Mouse (Mus musculus) heart, postnatal 36 days (tissue): ENCODE results near the gene Ndufa8. TPM values are rescaled to one million over a fixed set of nuclear protein-coding genes. Genes with fewer than 3 reads are reported as not detected.

Source experiments
- DNase-seq, 2 experiments: peaks; one replicate each; pipeline ENCODE4 v3.0.0; 2021 to 2022
- intact Hi-C: fragments of 180-260 bp; cut with DNase I; formaldehyde crosslinking; loops from one replicate; pipeline ENCODE4 v1.15.1; 2025
- total RNA-seq, 2 experiments: library from RNA; stranded (reverse); gene quantifications; 2 replicates each; pipeline ENCODE4 v1.2.3; 2021

Ndufa8 gene
- total RNA-seq = 100 to 1,000 TPM; 662 to 685 TPM

DNA sequence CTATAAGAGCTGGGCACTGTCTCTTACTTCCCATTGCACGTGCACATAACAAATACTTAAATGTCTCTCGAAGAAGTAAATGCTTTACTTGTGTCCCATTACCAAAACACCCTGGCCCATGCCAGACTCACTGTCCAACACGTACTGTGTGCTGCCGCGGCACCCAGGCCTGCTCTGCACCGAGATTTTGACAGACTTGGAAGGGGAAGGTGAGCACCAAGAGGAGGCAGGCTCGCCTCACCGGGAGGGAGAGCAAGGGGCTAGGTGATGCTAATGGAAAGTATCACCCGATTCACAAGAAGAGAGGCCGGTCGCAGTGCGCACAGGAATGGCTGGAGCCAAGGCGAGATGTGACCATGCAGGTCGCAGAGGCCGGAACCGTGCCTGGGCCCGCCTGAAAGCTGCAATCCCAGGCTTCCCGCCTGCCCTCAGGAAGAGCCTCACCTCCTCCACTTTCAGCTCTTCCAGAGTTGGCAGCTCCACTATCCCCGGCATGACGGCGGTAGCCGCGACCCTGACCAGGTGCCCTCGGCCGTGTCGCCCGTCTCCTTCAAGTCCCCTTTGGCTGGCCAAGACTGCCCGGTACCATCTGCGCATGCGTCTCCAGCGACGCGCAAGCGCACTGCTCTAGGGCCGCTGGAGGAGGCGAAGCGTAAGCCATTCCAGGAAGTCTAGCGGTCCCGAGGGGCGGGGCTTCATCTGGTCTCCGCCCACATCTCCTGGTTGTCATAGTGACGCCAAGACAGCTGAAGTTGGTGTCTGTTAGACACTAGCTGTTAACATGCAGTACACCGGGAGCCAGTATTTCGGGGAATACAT lies at the start of gene Ndufa8, which contains the start of gene Morn5:
Ndufa8 (minus strand) TSS at position 659 of the 819 bp plus-strand sequence.
Morn5 (plus strand) TSS at position 711 of the 819 bp plus-strand sequence.
- DNase-seq = peak; percentile 99
- intact Hi-C loops = loop anchor here (5.0 kb wide), 1 partner anchor 88 kb away; the partner anchor contains the start of genes Mrrf and Rbm18

DNA sequence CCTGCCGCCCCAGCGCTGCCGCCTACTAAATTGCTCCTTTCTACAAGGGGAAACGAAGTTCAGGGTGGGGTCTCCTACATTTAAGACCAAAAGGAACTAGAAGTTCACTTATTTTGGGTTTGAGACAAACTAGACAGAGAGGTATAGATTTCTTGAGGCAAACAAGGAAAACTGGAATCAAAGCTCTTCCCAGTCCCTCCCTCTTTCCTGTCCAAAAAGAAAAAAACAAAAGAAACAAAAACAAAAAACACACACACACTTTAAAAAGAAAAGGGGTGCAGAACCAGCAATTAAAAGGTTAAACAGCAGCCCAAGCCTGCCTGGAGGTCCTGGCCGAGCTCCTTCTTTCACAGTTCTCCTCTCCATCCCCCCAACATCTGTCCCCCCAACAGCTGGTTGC lies 48.8 kb upstream of the Ndufa8 start:
- intact Hi-C loops = no loop called here
- DNase-seq = no peak

DNA sequence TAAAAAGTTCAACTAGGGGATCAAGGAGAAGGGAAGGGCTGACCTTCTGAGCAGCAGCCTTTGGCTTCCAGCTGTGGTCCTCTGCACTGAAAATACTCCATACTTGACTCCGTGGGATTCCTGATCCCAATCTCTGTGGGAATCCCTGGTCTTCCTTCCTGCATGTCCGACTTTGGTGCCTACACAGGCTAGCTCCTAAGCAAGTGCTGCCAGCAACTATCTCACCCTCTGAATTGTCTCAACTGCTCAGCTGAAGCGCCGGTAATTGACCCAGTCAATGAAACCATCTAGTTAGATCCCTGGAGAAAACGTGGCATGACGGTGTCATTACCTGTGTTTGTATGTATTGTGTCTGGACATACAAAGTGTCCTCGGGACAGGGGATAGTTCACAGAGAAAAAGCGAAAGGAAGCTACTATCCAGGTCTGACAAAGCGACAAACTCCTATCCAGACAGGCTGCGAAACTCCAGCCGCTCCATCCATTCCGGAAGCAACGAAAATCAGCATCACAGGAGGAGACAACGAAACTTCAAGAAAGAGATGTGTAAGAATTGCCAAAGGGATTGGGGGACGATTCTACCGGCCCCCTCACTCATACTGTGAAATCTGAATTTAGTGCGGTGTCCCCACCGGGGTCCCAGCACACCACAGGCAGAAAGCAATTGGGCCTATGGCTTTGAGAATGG lies 48.1 kb upstream of the Ndufa8 start:
- DNase-seq = no peak
- intact Hi-C loops = no loop called here

DNA sequence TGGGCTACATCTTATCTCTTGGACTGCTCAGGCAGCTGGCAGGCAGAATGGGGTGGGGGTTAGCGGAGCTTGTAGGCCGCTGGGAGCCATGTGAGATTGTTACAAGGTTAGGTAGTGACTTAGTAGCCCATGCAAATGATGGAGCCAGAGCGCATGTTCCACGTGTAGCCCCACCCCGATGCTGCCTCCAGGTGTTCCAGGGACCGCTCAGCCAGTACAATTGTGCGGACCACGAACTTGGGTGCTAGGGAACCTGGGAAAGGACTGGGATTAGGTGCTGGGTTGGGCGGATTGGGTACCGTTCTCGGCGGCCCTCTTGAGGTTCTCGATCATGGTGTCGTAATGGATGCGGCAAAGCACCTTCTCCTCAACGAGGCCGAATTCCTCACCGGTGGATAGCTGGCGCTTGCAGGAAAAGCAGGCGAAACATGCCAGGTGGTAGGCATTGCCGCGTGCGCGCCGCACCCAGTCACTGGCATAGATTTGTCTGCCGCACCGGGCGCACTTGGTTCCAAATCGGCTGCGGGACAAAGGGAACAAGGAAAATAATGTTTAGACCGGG lies 44.8 kb upstream of the Ndufa8 start:
- intact Hi-C loops = no loop called here
- DNase-seq = no peak

DNA sequence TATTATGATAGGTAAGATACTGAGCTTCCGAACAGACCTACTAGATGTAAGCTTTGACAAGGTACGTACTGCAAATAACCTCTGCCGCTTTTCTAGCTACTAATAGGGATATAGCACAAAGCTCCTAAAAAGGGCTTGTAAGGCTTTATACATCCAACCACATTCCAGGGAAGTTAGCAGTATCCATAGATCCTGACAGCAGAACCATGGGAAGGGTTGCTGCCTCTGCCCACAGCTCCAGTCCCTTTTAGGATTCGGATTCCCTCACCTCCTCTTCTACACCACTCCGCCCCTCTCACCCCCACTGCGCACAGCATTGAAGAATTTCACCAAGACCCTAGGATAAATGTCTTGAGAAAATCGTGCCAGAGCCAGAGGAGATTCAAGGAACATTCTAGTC lies 44.1 kb upstream of the Ndufa8 start:
- no peak for DNase-seq
- intact Hi-C loops = no loop called here

DNA sequence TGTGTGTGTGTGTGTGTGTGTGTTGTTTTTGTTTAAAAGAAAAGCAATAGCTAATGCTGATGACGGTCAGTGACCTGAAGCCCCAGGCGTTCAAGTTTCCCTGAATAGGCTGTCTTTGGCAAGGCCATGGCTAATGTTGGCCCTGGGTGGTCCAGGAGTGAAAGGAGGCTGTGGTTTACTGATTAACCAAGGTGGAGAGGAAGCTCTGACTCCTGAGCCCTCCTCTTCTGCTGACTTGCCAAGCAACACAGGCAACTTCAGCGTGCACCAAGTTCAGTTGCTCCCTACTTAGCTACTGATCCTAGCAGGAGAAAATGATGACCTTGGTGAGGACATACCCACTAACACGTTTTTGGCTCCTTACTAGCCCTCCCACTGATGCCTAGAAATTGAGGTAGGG lies 43.5 kb upstream of the Ndufa8 start:
- intact Hi-C loops = no loop called here

DNA sequence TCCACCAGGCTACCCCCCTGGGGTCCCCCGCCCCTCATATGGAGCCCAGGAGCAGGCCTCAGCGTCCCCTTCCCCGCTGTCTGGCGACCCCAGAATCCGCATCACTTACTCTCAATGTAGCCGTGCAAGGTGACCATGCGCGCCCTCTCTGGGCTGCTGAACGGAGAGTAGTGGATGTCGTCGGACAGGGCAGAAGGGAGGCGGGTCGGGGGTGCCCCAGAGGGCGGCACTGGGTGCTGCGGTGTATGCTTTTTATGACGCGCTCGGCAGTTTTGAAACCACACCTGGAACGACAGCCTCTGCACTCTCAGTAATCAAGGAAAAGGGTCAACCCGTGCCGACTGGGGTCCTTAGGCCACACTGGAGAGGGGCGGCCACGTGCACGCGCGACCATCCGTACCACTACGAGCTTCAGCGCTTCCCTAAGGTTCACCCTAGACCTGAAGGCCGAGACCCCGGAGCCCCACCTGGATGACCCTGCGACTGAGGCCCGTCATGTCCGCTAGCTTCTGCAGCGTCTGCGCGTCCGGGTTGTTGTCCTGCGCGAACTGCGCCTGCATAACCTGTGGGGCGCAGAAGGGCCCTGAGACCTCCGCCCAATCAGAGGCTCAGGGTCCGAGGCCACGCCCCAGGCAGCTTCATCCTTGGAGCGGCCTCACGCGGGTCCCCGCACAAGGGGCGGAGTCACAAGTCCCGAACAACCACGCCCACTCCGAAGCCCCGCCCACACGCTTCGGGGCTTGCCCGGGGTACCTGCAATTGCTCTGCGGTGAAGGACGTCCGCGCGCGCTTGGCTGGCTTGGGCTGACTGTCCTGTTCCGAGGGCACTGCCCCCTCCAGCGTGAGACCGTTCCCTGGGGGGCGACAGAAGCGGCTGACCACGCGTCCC lies 41.9 kb upstream of the Ndufa8 start:
- peak; percentile 31 to 33 for DNase-seq
- intact Hi-C loops = no loop called here

More for the DNA sequence above, 43.5 kb upstream of the Ndufa8 start:
- no peak for DNase-seq

DNA sequence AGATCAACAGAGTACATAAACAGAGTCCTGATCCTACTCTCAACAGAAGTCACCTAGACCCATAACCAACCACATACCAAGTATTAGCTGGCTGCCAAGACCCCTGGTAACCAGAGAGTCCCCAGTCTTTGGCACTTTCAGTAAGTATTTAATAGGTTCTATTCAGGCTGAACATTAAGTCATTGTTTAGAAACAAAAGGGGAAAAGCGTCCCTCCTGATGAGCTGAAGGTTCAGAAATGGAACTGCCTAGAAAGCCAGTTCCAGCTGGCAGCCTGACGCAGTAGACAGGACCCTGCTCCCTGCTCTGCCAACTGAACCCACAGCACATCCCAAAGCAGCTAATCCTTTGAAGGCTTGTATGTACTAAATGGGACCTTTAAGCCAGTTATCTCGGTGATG lies 40.0 kb upstream of the Ndufa8 start:
- DNase-seq = no peak
- intact Hi-C loops = no loop called here

DNA sequence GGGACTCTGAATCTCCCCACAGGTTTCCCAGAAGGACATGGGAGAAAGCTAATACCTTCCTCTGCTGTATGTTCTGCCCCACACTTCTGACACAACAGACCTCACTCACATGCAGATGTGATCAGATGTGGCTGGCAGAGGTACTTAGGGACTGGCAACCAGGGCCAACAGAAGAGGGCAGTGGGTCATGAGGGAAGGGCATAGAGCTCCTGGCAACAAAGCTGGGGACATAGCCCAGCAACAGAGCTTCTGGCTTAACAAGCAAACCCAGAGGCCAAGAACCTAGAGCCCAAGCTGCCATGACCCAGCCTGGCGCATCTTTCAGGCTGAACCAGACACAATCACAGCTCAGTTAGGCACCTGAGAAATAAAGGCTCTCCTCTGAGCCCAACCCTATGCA lies 35.8 kb upstream of the Ndufa8 start:
- intact Hi-C loops = no loop called here
- no peak for DNase-seq

DNA sequence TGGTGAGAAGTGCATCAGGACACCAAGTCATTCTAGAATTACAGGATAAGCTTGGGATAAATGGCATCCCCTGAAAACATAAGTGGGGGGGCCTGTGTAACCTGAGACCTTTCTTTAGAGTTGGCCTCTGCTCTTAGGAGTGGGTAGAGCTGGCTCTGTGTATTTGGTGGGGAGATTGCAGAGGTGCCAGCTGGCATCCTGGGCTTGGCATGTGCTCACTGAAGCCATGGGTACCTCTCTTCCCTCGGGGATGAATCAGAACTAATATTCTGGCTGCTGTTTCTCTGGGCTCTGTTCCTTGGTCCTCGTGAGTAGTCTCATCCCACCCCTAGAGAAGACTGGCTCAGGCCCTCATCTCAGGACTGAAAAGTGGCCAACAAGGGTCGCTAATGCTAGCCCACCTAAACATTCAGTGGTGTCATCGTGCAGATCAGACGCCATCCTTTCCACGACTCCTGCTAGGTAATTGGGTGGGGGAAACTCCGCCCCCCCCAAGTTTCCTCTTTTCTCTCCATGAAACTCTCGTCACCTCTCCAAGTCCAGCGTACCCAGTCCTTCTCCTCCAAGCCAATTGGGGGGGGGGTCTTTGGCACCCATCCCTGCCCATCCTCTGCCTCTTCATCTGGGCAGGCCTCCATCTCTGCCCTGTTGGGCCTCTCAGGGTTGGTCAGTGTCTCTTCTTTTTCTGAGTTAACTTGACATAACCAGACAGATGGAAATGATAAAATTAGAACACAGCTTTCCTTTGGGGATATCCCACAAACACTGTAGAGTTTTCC lies 33.8 kb upstream of the Ndufa8 start:
- no peak for DNase-seq
- intact Hi-C loops = no loop called here

DNA sequence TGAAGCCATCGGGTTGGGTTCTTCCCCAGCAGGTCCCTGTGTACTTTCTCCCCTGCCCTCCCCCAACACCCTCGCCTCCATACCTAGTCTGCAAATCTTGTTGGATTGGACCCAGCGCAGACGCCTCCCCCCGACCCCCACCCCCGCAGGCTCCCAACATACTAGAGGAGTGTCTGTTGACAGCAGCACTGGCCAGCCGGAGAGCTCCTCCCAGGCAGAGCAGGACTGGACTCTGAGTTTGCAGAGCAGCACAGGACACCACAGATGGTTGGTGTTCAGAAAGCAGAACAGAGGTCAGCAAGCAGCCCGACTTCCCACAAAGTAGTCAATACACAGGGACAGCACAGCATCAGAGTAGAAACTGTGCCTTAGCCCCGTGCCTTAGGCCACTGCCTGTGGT lies 32.2 kb upstream of the Ndufa8 start:
- intact Hi-C loops = no loop called here
- DNase-seq = no peak

DNA sequence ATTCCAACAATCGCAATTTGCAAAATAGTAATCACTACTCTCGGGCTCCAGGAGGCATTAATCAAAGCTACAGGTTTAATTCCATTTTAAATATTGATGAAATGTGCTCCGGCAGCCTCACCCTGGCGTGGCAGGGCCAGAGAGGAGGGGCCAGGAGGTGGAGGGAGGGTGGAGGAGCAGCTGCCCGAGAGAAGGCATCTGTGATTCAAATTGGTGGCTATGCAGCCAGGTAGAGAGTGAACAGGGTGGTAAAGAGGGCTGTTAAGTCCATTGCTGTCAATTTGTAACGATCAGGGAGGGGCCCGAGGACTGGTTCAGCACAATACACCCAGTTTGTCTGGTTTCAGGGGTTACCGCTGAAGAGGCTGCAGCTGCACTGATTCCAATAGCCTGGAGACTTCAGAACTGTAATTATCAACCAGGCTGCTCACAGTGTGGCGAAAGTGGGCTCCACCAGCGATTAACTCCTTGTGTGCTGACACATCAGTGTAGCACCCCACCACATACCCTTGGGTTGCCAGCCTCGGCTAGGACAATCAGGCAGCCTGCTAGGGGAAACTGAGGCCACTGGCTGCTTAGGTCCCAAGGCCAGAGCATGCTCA lies 28.1 kb upstream of the Ndufa8 start:
- DNase-seq = no peak
- intact Hi-C loops = no loop called here

DNA sequence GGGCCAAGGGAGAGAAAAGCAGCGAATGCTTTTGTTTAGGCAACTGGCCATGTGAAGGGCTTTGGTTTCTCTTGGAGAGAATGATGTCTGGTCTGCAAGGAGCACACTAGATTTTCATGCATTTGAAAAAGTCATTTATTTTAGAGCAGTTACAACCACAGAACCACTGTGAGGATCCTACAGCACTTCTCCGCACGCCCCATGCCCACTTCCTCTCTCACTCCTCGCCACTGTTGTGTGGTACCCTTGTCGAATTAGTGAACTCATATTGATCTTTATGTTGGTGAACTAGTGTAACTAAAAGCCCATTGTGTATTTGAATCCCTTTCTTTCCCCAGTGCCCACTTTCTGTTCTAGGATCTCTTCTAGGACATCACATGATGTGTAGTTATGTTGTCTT lies 26.0 kb upstream of the Ndufa8 start:
- DNase-seq = no peak
- intact Hi-C loops = no loop called here

DNA sequence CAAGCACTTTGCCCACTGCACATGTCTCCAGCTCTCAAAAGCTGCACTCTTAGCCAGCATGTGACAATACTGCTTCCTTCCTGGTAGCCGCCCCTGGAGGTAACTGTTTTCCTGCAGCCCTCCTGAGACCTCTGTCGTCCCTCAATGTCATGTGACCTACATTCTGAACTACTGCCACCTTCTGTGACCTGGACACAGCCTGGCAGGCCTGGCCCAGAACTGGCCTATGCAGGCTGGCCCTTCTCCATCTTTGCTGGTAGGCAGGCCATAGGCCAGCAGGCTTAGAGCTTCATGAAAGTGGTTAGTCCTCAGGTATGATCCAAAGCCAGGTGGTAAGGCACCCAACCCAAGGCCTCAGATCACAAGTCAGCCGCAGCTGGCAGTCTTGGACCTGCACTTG lies 24.6 kb upstream of the Ndufa8 start:
- DNase-seq = no peak
- intact Hi-C loops = no loop called here

DNA sequence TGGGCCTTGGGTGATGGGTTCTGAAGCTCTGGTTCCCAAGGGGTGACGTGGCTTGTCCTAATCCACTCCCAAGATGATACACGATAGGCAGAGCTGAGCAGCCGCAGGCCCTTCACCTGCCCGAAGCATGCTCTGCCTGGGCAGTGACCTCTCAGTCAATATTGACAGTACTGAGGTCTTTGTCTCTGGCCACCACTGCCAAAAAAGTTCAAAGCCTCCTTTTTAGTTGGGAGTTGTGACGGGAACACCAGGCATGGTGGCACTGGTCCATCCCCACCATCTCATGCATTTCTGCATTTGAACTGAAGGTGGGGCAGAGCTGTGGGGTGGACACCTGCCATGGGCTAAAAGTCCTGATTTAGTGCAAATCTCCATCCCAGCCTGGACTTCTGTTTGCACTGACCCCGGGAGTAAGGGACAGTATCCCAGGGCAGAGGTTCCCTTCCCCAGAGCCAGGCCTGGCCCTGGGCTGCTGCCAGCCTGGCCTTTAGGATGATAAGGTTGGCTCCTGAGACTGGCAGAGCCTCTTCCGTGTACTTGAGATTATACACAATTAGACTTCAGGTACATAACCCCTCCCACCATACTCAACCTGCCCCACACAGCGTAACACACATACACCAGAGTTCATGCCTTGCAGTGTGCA lies 22.6 kb upstream of the Ndufa8 start:
- no peak for DNase-seq
- intact Hi-C loops = no loop called here

DNA sequence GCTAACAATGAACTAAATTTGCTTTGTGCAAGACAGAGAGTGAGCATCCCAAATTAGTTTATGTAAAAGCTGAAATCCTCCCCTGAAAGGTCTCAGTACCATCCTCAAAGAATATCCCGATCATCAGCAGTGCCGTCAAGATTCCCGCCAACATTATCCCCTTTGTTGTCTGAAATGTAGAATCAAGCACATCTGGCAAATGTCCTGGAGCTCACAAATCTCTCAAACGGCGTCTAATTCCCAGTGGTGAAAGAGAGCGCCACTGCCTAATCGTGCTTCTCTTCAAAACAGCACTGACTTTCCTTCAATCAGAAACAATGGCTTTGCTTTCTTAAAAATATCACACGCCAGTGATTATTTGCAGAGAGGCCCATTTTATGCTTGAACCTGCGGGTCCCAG lies 17.9 kb upstream of the Ndufa8 start:
- intact Hi-C loops = no loop called here
- DNase-seq = no peak

DNA sequence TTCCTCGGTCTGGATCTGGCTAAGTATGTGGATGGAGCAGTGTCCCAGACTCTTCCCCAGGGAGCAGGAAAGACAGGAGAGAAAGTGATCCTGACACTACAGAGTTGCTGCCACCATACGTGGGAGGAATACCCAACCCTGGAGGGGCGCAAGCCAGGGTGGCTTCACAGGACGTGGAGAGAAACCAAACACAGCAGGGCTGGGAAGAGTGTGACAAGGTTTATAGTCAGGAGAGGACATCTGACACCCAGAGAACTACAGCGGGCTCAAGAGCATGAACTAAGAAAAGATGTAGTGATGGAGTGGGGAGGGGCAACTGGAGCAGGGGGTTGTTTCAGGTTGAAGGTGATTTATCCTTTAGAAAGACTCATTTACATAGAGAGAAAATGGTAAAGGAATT lies 12.2 kb upstream of the Ndufa8 start:
- intact Hi-C loops = no loop called here
- no peak for DNase-seq

DNA sequence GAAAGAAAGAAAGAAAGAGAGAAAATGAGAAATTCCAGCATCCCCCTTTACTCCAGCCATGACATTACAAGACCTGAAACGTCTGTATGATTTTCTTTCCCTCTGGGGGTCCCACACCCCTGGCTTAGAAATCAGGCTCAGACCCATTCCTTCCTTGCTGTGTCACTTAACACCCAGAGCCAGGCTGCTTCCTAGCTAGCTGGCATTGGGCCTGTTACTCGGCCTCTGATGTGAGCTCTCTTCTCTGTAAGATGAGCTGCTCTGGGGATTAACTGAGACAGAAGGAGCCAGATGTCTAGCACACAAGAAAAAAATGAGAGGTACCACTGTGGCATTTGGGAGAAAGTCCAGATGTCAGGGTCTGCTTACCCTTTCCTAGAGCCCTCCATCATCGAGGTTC lies 7.0 kb upstream of the Ndufa8 start:
- intact Hi-C loops = no loop called here
- DNase-seq = no peak

DNA sequence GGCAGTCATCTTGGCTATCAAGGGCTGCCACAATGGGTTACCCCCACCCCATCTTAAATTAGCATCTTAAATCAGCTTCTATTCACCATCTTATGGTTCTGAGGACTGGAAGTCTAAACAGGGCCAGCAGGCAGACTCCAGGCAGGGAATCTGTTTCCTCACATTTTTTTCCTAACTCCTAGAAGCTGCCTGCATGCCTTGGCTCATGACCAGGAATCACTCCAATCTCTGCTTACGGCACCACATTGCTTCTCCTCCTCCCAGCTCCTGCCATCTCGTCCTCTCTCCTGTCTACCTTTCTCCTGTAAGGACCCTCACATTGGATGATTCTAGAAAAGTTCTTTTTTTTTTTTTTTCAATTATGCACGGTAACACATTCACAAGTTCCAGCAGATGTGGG lies 4.0 kb upstream of the Ndufa8 start:
- intact Hi-C loops = no loop called here
- no peak for DNase-seq
